Mouse (Mus musculus) liver, embryonic 12.5 days (tissue): ENCODE measurements around the gene Lamb1. TPM values are rescaled to one million over a fixed set of nuclear protein-coding genes. Genes with fewer than 3 reads are reported as not detected.

ENCODE experiments used
- ATAC-seq: fragments of 200-750 bp; cut with Nextera tagmentation; 2 replicates; pipeline ENCODE4 v1.8.0; 2017; ENCODE audit warnings: moderate number of reproducible peaks, mild to moderate bottlenecking, moderate library complexity
- H3K27ac ChIP-seq: fragments of 300-500 bp; sonication (generic); 2 replicates; pipeline ENCODE4 v1.5.1; 2016; ENCODE audit warnings: mild to moderate bottlenecking
- H3K27me3 ChIP-seq: fragments of 300-500 bp; sonication (generic); replicated peaks from 2 replicates; pipeline ENCODE4 v1.6.1; 2016; ENCODE audit warnings: mild to moderate bottlenecking, moderate library complexity
- H3K36me3 ChIP-seq: fragments of 300-500 bp; sonication (generic); 2 replicates; pipeline ENCODE4 v1.6.1; 2016; ENCODE audit warnings: mild to moderate bottlenecking, moderate library complexity
- H3K4me1 ChIP-seq: fragments of 300-500 bp; sonication (generic); 2 replicates; pipeline ENCODE4 v1.6.1; 2016
- H3K4me2 ChIP-seq: fragments of 300-500 bp; sonication (generic); 2 replicates; pipeline ENCODE4 v1.6.1; 2016; ENCODE audit warnings: mild to moderate bottlenecking, moderate library complexity
- H3K4me3 ChIP-seq: fragments of 300-500 bp; sonication (generic); 2 replicates; pipeline ENCODE4 v1.5.1; 2016; ENCODE audit warnings: mild to moderate bottlenecking, moderate library complexity
- H3K9ac ChIP-seq: fragments of 300-500 bp; sonication (generic); 2 replicates; pipeline ENCODE4 v1.6.1; 2016; ENCODE audit warnings: mild to moderate bottlenecking, moderate library complexity
- H3K9me3 ChIP-seq: fragments of 300-500 bp; sonication (generic); replicated peaks from 2 replicates; pipeline ENCODE4 v1.6.1; 2016; ENCODE audit warnings: mild to moderate bottlenecking, moderate library complexity
- WGBS: fragments of 180-500 bp; shearing (Covaris S2); methylation state at CpG from one replicate; pipeline ENCODE4 v1.1.7; 2016; ENCODE audit not compliant: insufficient replicate concordance; 5-methylcytosine and 5-hydroxymethylcytosine counted together
- polyA plus RNA-seq: library from polyadenylated mRNA; unstranded; fragments of >200 nt; fragmentation: Nextera tagmentation; extraction: Ambion mirVana; gene quantifications from 2 replicates; pipeline ENCODE4 v1.2.1, GENCODE M21; 2016

The Lamb1 gene
- polyA plus RNA-seq, 1 experiment from 2014 or later = 8.6 TPM

- WGBS = 56% methylated on average over 4 of the region's 4 CpGs
- no peak for ATAC-seq
- Histone ChIP-seq H3K4me1 (peaks cover 7% of the 10 kb centered on the region; the same call in 1 of the 2 replicates), H3K27me3 (no peaks in the 10 kb centered on the region), H3K27ac (no peak overlapping the region), H3K9me3 (0 out of 2 replicates have a peak, but pooled peaks cover 3% of the 10 kb centered on the region), H3K4me2 (no peak overlapping the region), H3K36me3 (no peaks in the 10 kb centered on the region), H3K4me3 (no peak overlapping the region), H3K9ac (no peak overlapping the region)
These were observed 110.2 kb downstream of the Lamb1 start for GRCm38 (mm10) chr12:31375283-31375615.

GRCm38 (mm10) chr12:31376326-31376950 lies 111.4 kb downstream of the Lamb1 start:
- H3K27ac ChIP-seq = no peak overlapping the region
- H3K4me3 ChIP-seq = 0 out of 2 replicates have a peak overlapping the region, but pooled peaks have one; percentile 7
- no peak overlapping the region for H3K9ac ChIP-seq
- 11% methylated on average over 13 of the region's 13 CpGs for WGBS
- H3K4me2 ChIP-seq = peak overlapping the region; percentile 45
- H3K36me3 ChIP-seq = no peaks in the 10 kb centered on the region
- peaks cover 7% of the 10 kb centered on the region; the same call in 1 of the 2 replicates for H3K4me1 ChIP-seq
- no peak for ATAC-seq
- H3K27me3 ChIP-seq = no peaks in the 10 kb centered on the region
- H3K9me3 ChIP-seq = no peaks in the 10 kb centered on the region

GRCm38 (mm10) chr12:31377241-31377640 lies 112.2 kb downstream of the Lamb1 start:
- Histone ChIP-seq H3K4me2 (peak overlapping the region; percentile 45; the same call in 1 of the 2 replicates), H3K36me3 (no peaks in the 10 kb centered on the region), H3K9ac (no peak overlapping the region), H3K27ac (no peak overlapping the region), H3K9me3 (no peaks in the 10 kb centered on the region), H3K27me3 (no peaks in the 10 kb centered on the region), H3K4me3 (no peak overlapping the region), H3K4me1 (peaks cover 7% of the 10 kb centered on the region; the same call in 1 of the 2 replicates)
- 64% methylated on average over 11 of the region's 11 CpGs for WGBS
- no peak for ATAC-seq

Other genes with a start within 250 kb of the Lamb1 start
- gene Fam110c, start 191.4 kb upstream of the Lamb1 start, polyA plus RNA-seq = 1.3 and 1.4 TPM in 2 replicates
- not detected in 2 replicates for gene Gm6993, start 24.5 kb upstream of the Lamb1 start, polyA plus RNA-seq
- 110 and 111 TPM in 2 replicates for gene Dld, start 86.2 kb downstream of the Lamb1 start, polyA plus RNA-seq
- not detected in 2 replicates for gene Slc26a3, start 125.6 kb downstream of the Lamb1 start, polyA plus RNA-seq
- gene Cbll1, start 234.4 kb downstream of the Lamb1 start, polyA plus RNA-seq = 4.9 and 6.9 TPM in 2 replicates